Mouse (Mus musculus) neural tube, embryonic 12.5 days (tissue): ENCODE results near the gene H6pd. TPM values are rescaled to one million over a fixed set of nuclear protein-coding genes. Genes with fewer than 3 reads are reported as not detected.

ENCODE experiments used
- ATAC-seq: fragments of 200-750 bp; cut with Nextera tagmentation; 2 replicates; pipeline ENCODE4 v1.8.0; 2017; ENCODE audit warnings: low read depth, mild to moderate bottlenecking, moderate TSS enrichment, moderate library complexity; ENCODE audit not compliant: low FRiP score
- H3K27ac ChIP-seq: fragments of 300-500 bp; sonication (generic); 2 replicates; pipeline ENCODE4 v1.5.1; 2016
- H3K27me3 ChIP-seq: fragments of 300-500 bp; sonication (generic); replicated peaks from 2 replicates; pipeline ENCODE4 v1.6.1; 2016; ENCODE audit warnings: mild to moderate bottlenecking
- H3K36me3 ChIP-seq: fragments of 300-500 bp; sonication (generic); 2 replicates; pipeline ENCODE4 v1.6.1; 2016; ENCODE audit warnings: mild to moderate bottlenecking
- H3K4me1 ChIP-seq: fragments of 300-500 bp; sonication (generic); 2 replicates; pipeline ENCODE4 v1.6.1; 2016
- H3K4me2 ChIP-seq: fragments of 300-500 bp; sonication (generic); replicated peaks from 2 replicates; pipeline ENCODE4 v1.6.1; 2016; ENCODE audit warnings: mild to moderate bottlenecking
- H3K4me3 ChIP-seq: fragments of 300-500 bp; sonication (generic); 2 replicates; pipeline ENCODE4 v1.5.1; 2016
- H3K9ac ChIP-seq: fragments of 300-500 bp; sonication (generic); 2 replicates; pipeline ENCODE4 v1.6.1; 2016; ENCODE audit warnings: mild to moderate bottlenecking
- H3K9me3 ChIP-seq: fragments of 300-500 bp; sonication (generic); 2 replicates; pipeline ENCODE4 v1.6.1; 2016; ENCODE audit warnings: mild to moderate bottlenecking
- WGBS: fragments of 180-500 bp; shearing (Covaris S2); methylation state at CpG from one replicate; pipeline ENCODE4 v1.1.7; 2016; 5-methylcytosine and 5-hydroxymethylcytosine counted together
- polyA plus RNA-seq: library from polyadenylated mRNA; unstranded; fragments of >200 nt; fragmentation: Nextera tagmentation; extraction: Ambion mirVana; gene quantifications from 2 replicates; pipeline ENCODE4 v1.2.1, GENCODE M21; 2016

Gene H6pd
- 3.3 and 4.0 TPM in 2 replicates for polyA plus RNA-seq

DNA sequence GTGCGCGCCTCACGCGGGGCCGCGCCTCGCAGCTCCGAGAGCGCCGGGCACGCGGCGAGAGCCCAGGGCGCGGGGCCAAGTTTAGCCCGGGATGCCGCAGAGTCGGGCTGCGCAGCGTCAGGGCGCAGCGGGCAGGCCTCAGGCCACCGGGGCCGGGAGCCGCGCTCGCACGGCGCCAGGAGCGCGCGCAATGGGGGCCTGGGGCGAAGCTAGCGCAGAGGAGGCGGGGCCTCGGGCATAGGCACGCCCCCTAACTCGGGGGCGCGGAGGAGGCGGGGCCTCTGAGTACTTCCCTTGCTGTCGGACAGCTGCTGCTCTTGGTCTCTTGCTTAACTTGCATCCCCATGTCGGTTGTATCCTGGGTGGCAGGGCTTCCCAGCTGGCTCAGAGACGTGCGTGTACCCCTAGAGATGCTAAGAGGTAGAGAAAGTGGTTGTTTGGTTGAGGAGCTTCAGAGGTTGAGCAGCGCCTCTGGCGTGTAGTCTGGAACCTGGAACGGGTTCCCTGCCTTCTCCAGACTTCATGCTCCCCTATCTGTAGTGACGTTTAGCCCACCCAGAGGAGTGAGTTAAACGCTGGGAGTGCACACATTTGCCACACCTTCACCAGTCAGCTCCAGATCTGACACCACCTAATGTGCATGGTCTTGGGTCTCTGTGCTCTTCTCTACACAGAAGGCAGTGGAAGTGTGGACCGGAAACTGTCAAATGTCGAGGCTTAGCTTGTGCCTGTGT, at the start of gene H6pd:
TSS of gene H6pd (minus strand) at position 171 of the 734 bp plus-strand sequence.
- ATAC-seq, result peak; percentile 86
- Histone ChIP-seq H3K27me3 (no peaks in the 10 kb centered on the region), H3K27ac (peak within 1 kb of the TSS; percentile 78), H3K4me3 (peak within 1 kb of the TSS; percentile 71), H3K9me3 (no peaks in the 10 kb centered on the region), H3K9ac (peak within 1 kb of the TSS; percentile 81), H3K4me1 (peaks cover 6% of the 10 kb centered on the region; the same call in 1 of the 2 replicates), H3K36me3 (no peaks in the 10 kb centered on the region), H3K4me2 (peak within 1 kb of the TSS; percentile 81)
- WGBS, result 5% methylated on average over 52 of the region's 52 CpGs

GRCm38 (mm10) chr4:150057722-150058121, 48.9 kb upstream of the H6pd start:
- Histone ChIP-seq H3K36me3 (no peaks in the 10 kb centered on the region), H3K27ac (no peak overlapping the region), H3K4me2 (no peak overlapping the region), H3K9ac (no peak overlapping the region), H3K9me3 (no peaks in the 10 kb centered on the region), H3K4me1 (no peaks in the 10 kb centered on the region), H3K27me3 (peaks cover 6% of the 10 kb centered on the region), H3K4me3 (no peak overlapping the region)
- WGBS, result 93% methylated on average over 12 of the region's 12 CpGs
- no peak for ATAC-seq

DNA sequence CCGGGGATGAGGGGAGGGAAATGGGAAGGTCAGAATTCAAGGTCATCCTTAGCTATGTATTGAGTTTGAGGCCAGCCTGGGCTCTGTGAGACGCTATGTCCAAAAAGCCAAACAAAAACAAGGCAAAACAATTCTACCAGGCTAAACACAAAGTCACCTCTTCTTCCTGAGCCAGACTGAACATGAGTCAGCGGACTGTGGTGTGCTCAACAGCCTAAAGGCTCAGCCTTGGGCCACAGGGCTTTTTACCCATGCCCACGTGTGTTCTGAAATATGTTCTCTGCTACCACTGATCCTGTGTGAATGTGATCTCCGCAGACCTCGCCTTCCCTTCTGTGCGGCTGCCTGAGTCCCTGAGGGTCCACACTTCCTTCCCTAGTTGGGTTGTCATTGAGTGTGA, 47.3 kb upstream of the H6pd start:
- H3K9ac ChIP-seq, result no peak overlapping the region
- H3K36me3 ChIP-seq, result no peaks in the 10 kb centered on the region
- H3K4me1 ChIP-seq, result no peaks in the 10 kb centered on the region
- H3K9me3 ChIP-seq, result no peaks in the 10 kb centered on the region
- no peak overlapping the region for H3K4me2 ChIP-seq
- no peak for ATAC-seq
- no peak overlapping the region for H3K27ac ChIP-seq
- WGBS, result 91% methylated on average over 7 of the region's 7 CpGs
- H3K27me3 ChIP-seq, result peaks cover under 1% of the 10 kb centered on the region; the same call in 1 of the 2 replicates
- no peak overlapping the region for H3K4me3 ChIP-seq

GRCm38 (mm10) chr4:150052380-150052779, 43.6 kb upstream of the H6pd start:
- WGBS, result 89% methylated on average over 3 of the region's 3 CpGs
- peaks cover 18% of the 10 kb centered on the region for H3K4me1 ChIP-seq
- no peaks in the 10 kb centered on the region for H3K9me3 ChIP-seq
- no peak overlapping the region for H3K27ac ChIP-seq
- H3K4me2 ChIP-seq, result no peak overlapping the region
- no peak for ATAC-seq
- no peak overlapping the region for H3K4me3 ChIP-seq
- no peak overlapping the region for H3K9ac ChIP-seq
- no peaks in the 10 kb centered on the region for H3K36me3 ChIP-seq
- H3K27me3 ChIP-seq, result peaks cover 34% of the 10 kb centered on the region

GRCm38 (mm10) chr4:150051514-150051913, 42.7 kb upstream of the H6pd start:
- ATAC-seq, result no peak
- peaks cover 37% of the 10 kb centered on the region for H3K27me3 ChIP-seq

GRCm38 (mm10) chr4:150049564-150050226, 40.9 kb upstream of the H6pd start:
- Histone ChIP-seq H3K4me3 (no peak overlapping the region), H3K4me2 (0 out of 2 replicates have a peak overlapping the region, but pooled peaks have one; percentile 85), H3K27ac (no peak overlapping the region), H3K36me3 (no peaks in the 10 kb centered on the region), H3K9ac (no peak overlapping the region), H3K27me3 (peaks cover 45% of the 10 kb centered on the region), H3K9me3 (no peaks in the 10 kb centered on the region), H3K4me1 (peaks cover 19% of the 10 kb centered on the region)
- ATAC-seq, result no peak
- WGBS, result 16% methylated on average over 13 of the region's 13 CpGs

More at GRCm38 (mm10) chr4:150051514-150051913, 42.7 kb upstream of the H6pd start:
- H3K4me1 ChIP-seq, result peaks cover 19% of the 10 kb centered on the region
- 83% methylated on average over 8 of the region's 8 CpGs for WGBS
- no peaks in the 10 kb centered on the region for H3K9me3 ChIP-seq
- H3K36me3 ChIP-seq, result no peaks in the 10 kb centered on the region
- no peak overlapping the region for H3K4me2 ChIP-seq
- no peak overlapping the region for H3K27ac ChIP-seq
- no peak overlapping the region for H3K4me3 ChIP-seq
- no peak overlapping the region for H3K9ac ChIP-seq

GRCm38 (mm10) chr4:150049157-150049513, 40.3 kb upstream of the H6pd start:
- 21% methylated on average over 15 of the region's 15 CpGs for WGBS
- Histone ChIP-seq H3K4me2 (peak overlapping the region; percentile 85), H3K4me1 (peaks cover 19% of the 10 kb centered on the region), H3K27ac (no peak overlapping the region), H3K27me3 (peaks cover 45% of the 10 kb centered on the region), H3K9me3 (no peaks in the 10 kb centered on the region), H3K9ac (peak overlapping the region; percentile 44; the same call in 1 of the 2 replicates), H3K36me3 (no peaks in the 10 kb centered on the region), H3K4me3 (peak overlapping the region; percentile 37)
- no peak for ATAC-seq

- no peaks in the 10 kb centered on the region for H3K36me3 ChIP-seq
- H3K4me2 ChIP-seq, result peak overlapping the region; percentile 85
- peak overlapping the region; percentile 44; the same call in 1 of the 2 replicates for H3K9ac ChIP-seq
- peak overlapping the region; percentile 37 for H3K4me3 ChIP-seq
- H3K27me3 ChIP-seq, result peaks cover 45% of the 10 kb centered on the region
- no peaks in the 10 kb centered on the region for H3K9me3 ChIP-seq
- no peak overlapping the region for H3K27ac ChIP-seq
- peaks cover 19% of the 10 kb centered on the region for H3K4me1 ChIP-seq
- 0 out of 2 replicates have a peak, but pooled peaks have one; percentile 44 for ATAC-seq
- WGBS, result under 1% methylated on average over 49 of the region's 49 CpGs
Measured at GRCm38 (mm10) chr4:150048478-150049156, 39.8 kb upstream of the H6pd start.

GRCm38 (mm10) chr4:150048038-150048437, 39.2 kb upstream of the H6pd start:
- Histone ChIP-seq H3K27me3 (peaks cover 45% of the 10 kb centered on the region), H3K4me3 (peak overlapping the region; percentile 37), H3K9ac (peak overlapping the region; percentile 44; the same call in 1 of the 2 replicates), H3K4me1 (peaks cover 19% of the 10 kb centered on the region), H3K36me3 (no peaks in the 10 kb centered on the region), H3K27ac (no peak overlapping the region), H3K4me2 (peak overlapping the region; percentile 85), H3K9me3 (no peaks in the 10 kb centered on the region)
- under 1% methylated on average over 20 of the region's 20 CpGs for WGBS
- peak; percentile 29; the same call in 1 of the 2 replicates for ATAC-seq

DNA sequence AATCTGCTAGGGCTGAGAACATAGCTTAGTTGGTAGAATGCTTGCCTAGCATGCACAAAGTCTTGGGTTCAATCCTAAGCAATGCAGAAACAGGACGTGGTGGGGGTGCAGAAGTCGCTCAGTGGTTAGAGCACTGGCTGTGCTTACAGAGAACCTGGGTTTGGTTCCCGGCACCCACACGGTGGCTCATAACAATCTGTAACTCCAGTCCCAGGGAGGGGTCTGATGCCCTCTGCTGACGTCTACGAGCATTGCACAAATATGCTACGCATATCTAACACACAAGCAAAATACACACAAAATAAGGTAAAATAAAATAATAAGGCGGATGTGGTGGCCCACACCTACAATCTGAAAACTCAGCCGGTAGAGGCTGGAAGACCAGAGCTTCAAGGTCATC, 34.8 kb upstream of the H6pd start:
- H3K27me3 ChIP-seq, result peaks cover 23% of the 10 kb centered on the region
- H3K4me2 ChIP-seq, result no peak overlapping the region
- no peak overlapping the region for H3K4me3 ChIP-seq
- no peaks in the 10 kb centered on the region for H3K9me3 ChIP-seq
- no peak for ATAC-seq
- WGBS, result 95% methylated on average over 9 of the region's 9 CpGs
- peaks cover 13% of the 10 kb centered on the region for H3K4me1 ChIP-seq
- H3K9ac ChIP-seq, result no peak overlapping the region
- H3K36me3 ChIP-seq, result no peaks in the 10 kb centered on the region
- no peak overlapping the region for H3K27ac ChIP-seq

GRCm38 (mm10) chr4:150041346-150042110, 32.7 kb upstream of the H6pd start:
- H3K4me3 ChIP-seq, result no peak overlapping the region
- no peak overlapping the region for H3K9ac ChIP-seq
- H3K27ac ChIP-seq, result no peak overlapping the region
- no peaks in the 10 kb centered on the region for H3K4me1 ChIP-seq
- peaks cover 12% of the 10 kb centered on the region for H3K27me3 ChIP-seq
- no peak for ATAC-seq
- H3K9me3 ChIP-seq, result no peaks in the 10 kb centered on the region
- WGBS, result 80% methylated on average over 10 of the region's 10 CpGs
- H3K4me2 ChIP-seq, result no peak overlapping the region
- no peaks in the 10 kb centered on the region for H3K36me3 ChIP-seq
